Mouse (Mus musculus) thymus, postnatal 4 days (tissue): ENCODE results near the gene Ank.

Source experiments
- DNase-seq: peaks from one replicate; pipeline ENCODE4 v3.0.0; 2021

The Ank gene

GRCm38 (mm10) chr15:27577915-27578780 lies 111.7 kb downstream of the Ank start:
- DNase-seq: no peak

GRCm38 (mm10) chr15:27578918-27579317 lies 112.4 kb downstream of the Ank start:
- DNase-seq: no peak

GRCm38 (mm10) chr15:27579853-27580252 lies 113.4 kb downstream of the Ank start:
- no peak for DNase-seq

GRCm38 (mm10) chr15:27580771-27581170 lies 114.3 kb downstream of the Ank start:
- DNase-seq: no peak

GRCm38 (mm10) chr15:27581640-27582039 lies 115.2 kb downstream of the Ank start:
- DNase-seq: no peak

- peak; percentile 66 for DNase-seq
Observed at GRCm38 (mm10) chr15:27582428-27582827, 116.0 kb downstream of the Ank start.

GRCm38 (mm10) chr15:27583042-27583441 lies 116.6 kb downstream of the Ank start:
- peak; percentile 60 for DNase-seq

- DNase-seq: no peak
Observed at GRCm38 (mm10) chr15:27583620-27584019, 117.1 kb downstream of the Ank start.

GRCm38 (mm10) chr15:27585466-27586092 lies 119.1 kb downstream of the Ank start:
- DNase-seq: no peak

GRCm38 (mm10) chr15:27586093-27586480 lies 119.6 kb downstream of the Ank start:
- DNase-seq: no peak

GRCm38 (mm10) chr15:27588087-27588826 lies 121.8 kb downstream of the Ank start:
- DNase-seq: no peak

GRCm38 (mm10) chr15:27590812-27591211 lies 124.3 kb downstream of the Ank start:
- DNase-seq: no peak

GRCm38 (mm10) chr15:27592620-27593320 lies 126.3 kb downstream of the Ank start:
- DNase-seq: no peak

- DNase-seq: peak; percentile 33
Observed at GRCm38 (mm10) chr15:27593717-27594116, 127.2 kb downstream of the Ank start.

GRCm38 (mm10) chr15:27594973-27595372 lies 128.5 kb downstream of the Ank start:
- no peak for DNase-seq

GRCm38 (mm10) chr15:27595560-27595959 lies 129.1 kb downstream of the Ank start:
- DNase-seq: no peak

- peak; percentile 34 for DNase-seq
Observed at GRCm38 (mm10) chr15:27596463-27597140, 130.1 kb downstream of the Ank start.

- DNase-seq: no peak
Observed at GRCm38 (mm10) chr15:27597516-27597915, 131.0 kb downstream of the Ank start.

GRCm38 (mm10) chr15:27598786-27599385 lies 132.4 kb downstream of the Ank start:
- no peak for DNase-seq

GRCm38 (mm10) chr15:27600524-27600923 lies 134.0 kb downstream of the Ank start:
- DNase-seq: no peak

GRCm38 (mm10) chr15:27604558-27604957 lies 138.1 kb downstream of the Ank start:
- DNase-seq: no peak

- DNase-seq: no peak
Observed at GRCm38 (mm10) chr15:27605252-27605651, 138.8 kb downstream of the Ank start.
